Comparison of ENCODE assay signal across 26 mouse cellular contexts in the genomic region with DNA sequence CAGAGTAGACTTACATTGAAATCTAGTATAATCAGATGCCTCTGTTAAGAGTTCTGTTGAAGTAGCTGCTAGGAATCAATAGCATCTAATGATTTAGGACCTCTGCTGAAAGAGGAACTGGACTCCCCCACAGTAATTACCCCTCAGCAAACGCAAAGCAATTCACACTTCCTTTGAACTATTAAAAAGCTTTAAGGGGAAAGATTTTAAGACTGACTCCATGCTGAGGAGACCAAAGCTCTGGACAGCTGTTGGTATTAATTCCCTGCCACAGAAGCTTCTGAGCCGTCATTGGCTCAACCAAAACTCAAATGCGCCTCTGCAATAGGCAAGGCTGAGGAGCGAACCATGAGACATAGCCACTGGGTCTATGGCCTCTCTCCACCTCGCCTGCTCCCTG. TPM values are rescaled to one million over a fixed set of nuclear protein-coding genes. Genes with fewer than 3 reads are reported as not detected.
DNase-seq lines count a peak whose midpoint lies in the region; ATAC-seq lines count a peak whose summit lies in the region.
"Had no signal": no experiment of that assay in that cellular context is flagged by ENCODE, and none has a peak within 500 bp of the region (broad histone marks: within the 10 kb centered on the region; RNA-seq: fewer than 3 reads in every experiment).

No protein-coding gene starts in this region.

- DNase-seq in kidney, postnatal 25 days, result no peak
- DNase-seq in midbrain, embryonic 11.5 days (ENCODE audit: low spot score, missing footprints), result peak; percentile 72
- peak; percentile 54 for DNase-seq in hindlimb bud, embryonic 11.5 days (ENCODE audit: extremely low spot score, low read depth, low spot score)
- peak; percentile 7 for DNase-seq in mesoderm, embryonic 11.5 days (ENCODE audit: low read depth, low spot score)
- DNase-seq in thymus, postnatal 0 days (ENCODE audit: low spot score), result no peak
- DNase-seq: adrenal gland, postnatal 10 days; adrenal gland, postnatal 36 days; cerebellum, adult 18-20 months; cerebellum, adult 9-10 months; cerebellum, postnatal 14 days; gastrocnemius, postnatal 10 days; gastrocnemius, postnatal 36 days; heart, adult 2 months; heart, postnatal 14 days; heart, postnatal 4 days had no signal

- ATAC-seq in kidney, embryonic 14.5 days (ENCODE audit: low FRiP score, low TSS enrichment), result 0 out of 2 replicates have a peak, but pooled peaks have one; percentile 46
- ATAC-seq in midbrain, embryonic 11.5 days (ENCODE audit: low FRiP score), result no peak
- no peak for ATAC-seq in midbrain, embryonic 13.5 days
- ATAC-seq in forebrain, embryonic 15.5 days (replicated peaks), result no peak
- ATAC-seq: activated CD4-positive, CD25-positive, alpha-beta regulatory T cell, adult 4 months; forebrain, embryonic 14.5 days; hindbrain, postnatal 0 days had no signal

- no peaks in the 10 kb centered on the region for H3K36me3 ChIP-seq in kidney, embryonic 14.5 days (ENCODE audit: control insufficient read depth, insufficient read depth, low read length)
- H3K36me3 ChIP-seq in midbrain, embryonic 11.5 days (ENCODE audit: control insufficient read depth, insufficient read depth, low read length), result no peaks in the 10 kb centered on the region
- H3K36me3 ChIP-seq in midbrain, embryonic 13.5 days, result no peaks in the 10 kb centered on the region
- no peaks in the 10 kb centered on the region for H3K36me3 ChIP-seq in forebrain, embryonic 15.5 days
- H3K36me3 ChIP-seq: embryonic facial prominence, embryonic 12.5 days; embryonic facial prominence, embryonic 15.5 days; heart, embryonic 10.5 days; heart, embryonic 13.5 days had no signal

- H3K9me3 ChIP-seq in kidney, embryonic 14.5 days (ENCODE audit: control insufficient read depth, low read length), result no peaks in the 10 kb centered on the region
- no peaks in the 10 kb centered on the region; the same call in 1 of the 2 replicates for H3K9me3 ChIP-seq in midbrain, embryonic 11.5 days (ENCODE audit: control insufficient read depth, low read length)
- no peaks in the 10 kb centered on the region for H3K9me3 ChIP-seq in midbrain, embryonic 13.5 days
- no peaks in the 10 kb centered on the region for H3K9me3 ChIP-seq in forebrain, embryonic 15.5 days
- H3K9me3 ChIP-seq: embryonic facial prominence, embryonic 12.5 days; embryonic facial prominence, embryonic 15.5 days; heart, embryonic 10.5 days; heart, embryonic 13.5 days had no signal

- 18% methylated on average over 5 of the region's 5 CpGs for WGBS in kidney, embryonic 14.5 days
- WGBS in midbrain, embryonic 11.5 days, result 60% methylated on average over 5 of the region's 5 CpGs
- 60% methylated on average over 5 of the region's 5 CpGs for WGBS in midbrain, embryonic 13.5 days
- 49% methylated on average over 5 of the region's 5 CpGs for WGBS in forebrain, embryonic 15.5 days

- H3K27me3 ChIP-seq in kidney, embryonic 14.5 days (ENCODE audit: control insufficient read depth, insufficient read depth, low read length), result no peaks in the 10 kb centered on the region
- no peaks in the 10 kb centered on the region for H3K27me3 ChIP-seq in midbrain, embryonic 11.5 days (ENCODE audit: control insufficient read depth, insufficient read depth, low read length)
- H3K27me3 ChIP-seq in midbrain, embryonic 13.5 days, result no peaks in the 10 kb centered on the region
- no peaks in the 10 kb centered on the region for H3K27me3 ChIP-seq in forebrain, embryonic 15.5 days
- H3K27me3 ChIP-seq: embryonic facial prominence, embryonic 12.5 days; embryonic facial prominence, embryonic 15.5 days had no signal

- no peak overlapping the region for H3K4me2 ChIP-seq in kidney, embryonic 14.5 days (replicated peaks; ENCODE audit: low read depth, low read length)
- no peak overlapping the region for H3K4me2 ChIP-seq in midbrain, embryonic 11.5 days
- H3K4me2 ChIP-seq in midbrain, embryonic 13.5 days (replicated peaks), result no peak overlapping the region
- H3K4me2 ChIP-seq in forebrain, embryonic 15.5 days (replicated peaks), result no peak overlapping the region
- H3K4me2 ChIP-seq: embryonic facial prominence, embryonic 12.5 days; embryonic facial prominence, embryonic 15.5 days; heart, embryonic 13.5 days; hindbrain, embryonic 14.5 days had no signal

- H3K27ac ChIP-seq in kidney, embryonic 14.5 days (ENCODE audit: low read depth, low read length), result no peak overlapping the region
- no peak overlapping the region for H3K27ac ChIP-seq in midbrain, embryonic 11.5 days (ENCODE audit: low read depth, low read length)
- no peak overlapping the region for H3K27ac ChIP-seq in midbrain, embryonic 13.5 days
- no peak overlapping the region for H3K27ac ChIP-seq in forebrain, embryonic 15.5 days (replicated peaks)
- H3K27ac ChIP-seq: embryonic facial prominence, embryonic 12.5 days; embryonic facial prominence, embryonic 15.5 days; heart, adult 2 months; heart, embryonic 10.5 days; heart, embryonic 13.5 days; hindbrain, embryonic 14.5 days; hindbrain, postnatal 0 days had no signal

- H3K4me3 ChIP-seq in kidney, embryonic 14.5 days (ENCODE audit: low read length), result no peak overlapping the region
- no peak overlapping the region for H3K4me3 ChIP-seq in midbrain, embryonic 11.5 days (ENCODE audit: low read depth, low read length)
- no peak overlapping the region for H3K4me3 ChIP-seq in midbrain, embryonic 13.5 days (replicated peaks)
- no peak overlapping the region for H3K4me3 ChIP-seq in forebrain, embryonic 15.5 days
- H3K4me3 ChIP-seq: embryonic facial prominence, embryonic 12.5 days; embryonic facial prominence, embryonic 15.5 days; heart, adult 2 months; heart, embryonic 10.5 days; heart, embryonic 13.5 days had no signal

- H3K4me1 ChIP-seq in kidney, embryonic 14.5 days (ENCODE audit: control insufficient read depth, insufficient read depth, low read length), result peaks cover 5% of the 10 kb centered on the region; the same call in 1 of the 2 replicates
- no peaks in the 10 kb centered on the region for H3K4me1 ChIP-seq in midbrain, embryonic 11.5 days (ENCODE audit: control insufficient read depth, insufficient read depth, low read length)
- 0 out of 2 replicates have a peak, but pooled peaks cover 3% of the 10 kb centered on the region for H3K4me1 ChIP-seq in midbrain, embryonic 13.5 days (replicated peaks)
- H3K4me1 ChIP-seq in forebrain, embryonic 15.5 days, result no peaks in the 10 kb centered on the region
- H3K4me1 ChIP-seq: embryonic facial prominence, embryonic 12.5 days; embryonic facial prominence, embryonic 15.5 days; heart, embryonic 10.5 days; heart, embryonic 13.5 days had no signal

- H3K9ac ChIP-seq in kidney, embryonic 14.5 days (ENCODE audit: low read depth, low read length), result no peak overlapping the region
- H3K9ac ChIP-seq in midbrain, embryonic 11.5 days (ENCODE audit: low read length), result no peak overlapping the region
- H3K9ac ChIP-seq in midbrain, embryonic 13.5 days (replicated peaks), result no peak overlapping the region
- H3K9ac ChIP-seq in forebrain, embryonic 15.5 days (replicated peaks), result no peak overlapping the region
- H3K9ac ChIP-seq: embryonic facial prominence, embryonic 12.5 days; embryonic facial prominence, embryonic 15.5 days; heart, embryonic 13.5 days; hindbrain, embryonic 14.5 days had no signal

RNA-seq across cellular contexts. Expression of a gene that starts 45.4 kb away (rescaled TPM):
- polyA plus RNA-seq in kidney, embryonic 14.5 days (2014; fragmentation: Nextera tagmentation; extraction: Ambion mirVana), result 1.4 and 2.3 TPM in 2 replicates
- 1.6 and 1.7 TPM in 2 replicates for polyA plus RNA-seq in midbrain, embryonic 11.5 days (2014; fragmentation: Nextera tagmentation; extraction: Ambion mirVana)
- polyA plus RNA-seq in midbrain, embryonic 13.5 days (2015; fragmentation: Nextera tagmentation; extraction: Ambion mirVana), result 7.2 and 7.3 TPM in 2 replicates
- polyA plus RNA-seq in thymus, postnatal 0 days (2015; fragmentation: Nextera tagmentation; extraction: Ambion mirVana), result 0.66 and 1.5 TPM in 2 replicates
- polyA plus RNA-seq in forebrain, embryonic 15.5 days (2015; fragmentation: Nextera tagmentation; extraction: Ambion mirVana), result 5.4 and 6.5 TPM in 2 replicates

Comparison
In these comparisons a context has a peak if more than half of its experiments do, and no peak if none do; other contexts are left out.
1. DNase-seq: peak in midbrain, embryonic 11.5 days (single experiment), hindlimb bud, embryonic 11.5 days (single experiment) and mesoderm, embryonic 11.5 days (single experiment); none in kidney, postnatal 25 days (0 of 2) and thymus, postnatal 0 days (single experiment).